Mouse (Mus musculus): Measurements from ENCODE around the gene Prkg1. TPM values are rescaled to one million over a fixed set of nuclear protein-coding genes. Genes with fewer than 3 reads are reported as not detected.
A peak's percentile ranks its signal among the peaks of the same experiment; 100 is the strongest.

Prkg1 gene
- total RNA-seq (2021), result 10 to 100 TPM; 24.6 to 25.7 TPM
- long read RNA-seq, experiment 1, partial matches to known transcripts, result 0 of 23 reads
- long read RNA-seq, experiment 1, other reads (novel, unspliced or antisense), result 23 of 23 reads
- long read RNA-seq, experiment 2, partial matches to known transcripts, result 4 of 29 reads
- long read RNA-seq, experiment 2, other reads (novel, unspliced or antisense), result 25 of 29 reads

- TF ChIP-seq CTCF (conservative IDR thresholded peaks at IDR 0.05), result no peak
- Histone ChIP-seq H3K27ac (peak within 1 kb of the TSS; percentile 28), H3K4me3 (peak within 1 kb of the TSS; percentile 53)
- peak in 1 of 2 experiments; percentile 20 for DNase-seq (ENCODE audit: low spot score in 2 of 2)
These were observed at the start of gene Prkg1 for GRCm38 (mm10) chr19:31764801-31765340. Prkg1 (minus strand) TSS chr19:31765033.

GRCm38 (mm10) chr19:31813087-31813486, 48.3 kb upstream of the Prkg1 start:
- no peak for TF ChIP-seq CTCF (conservative IDR thresholded peaks at IDR 0.05)
- Histone ChIP-seq H3K4me3 (no peak overlapping the region), H3K27ac (no peak overlapping the region)
- DNase-seq (ENCODE audit: low spot score in 2 of 2), result no peak

DNA sequence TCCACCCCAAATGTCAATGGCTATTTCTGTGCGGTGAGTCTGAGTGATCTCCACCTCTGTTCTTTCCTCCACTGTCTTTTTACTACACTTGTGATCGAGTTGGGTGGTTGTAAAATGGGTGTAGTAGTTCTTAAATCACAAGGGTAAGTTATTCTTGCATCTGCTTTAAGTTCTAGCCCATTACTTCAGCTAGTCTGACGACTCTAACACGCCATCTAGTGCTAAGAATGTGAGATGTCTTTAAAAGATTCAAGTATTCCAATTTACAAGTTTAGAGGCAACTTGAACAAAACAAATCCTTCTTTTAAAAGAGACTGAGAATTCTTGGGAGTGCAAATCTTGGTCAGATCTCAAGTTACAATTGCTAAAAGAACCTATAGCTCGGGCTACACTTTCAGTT, 46.5 kb upstream of the Prkg1 start:
- TF ChIP-seq CTCF (conservative IDR thresholded peaks at IDR 0.05), result peak; percentile 76
- no peak for DNase-seq (ENCODE audit: low spot score in 2 of 2)
- H3K27ac ChIP-seq, result no peak overlapping the region
- no peak overlapping the region for H3K4me3 ChIP-seq

- DNase-seq (ENCODE audit: low spot score in 2 of 2), result no peak
- no peak for TF ChIP-seq CTCF (conservative IDR thresholded peaks at IDR 0.05)
- H3K4me3 ChIP-seq, result no peak overlapping the region
- H3K27ac ChIP-seq, result no peak overlapping the region
These were observed 40.6 kb upstream of the Prkg1 start for GRCm38 (mm10) chr19:31805391-31805790.

DNA sequence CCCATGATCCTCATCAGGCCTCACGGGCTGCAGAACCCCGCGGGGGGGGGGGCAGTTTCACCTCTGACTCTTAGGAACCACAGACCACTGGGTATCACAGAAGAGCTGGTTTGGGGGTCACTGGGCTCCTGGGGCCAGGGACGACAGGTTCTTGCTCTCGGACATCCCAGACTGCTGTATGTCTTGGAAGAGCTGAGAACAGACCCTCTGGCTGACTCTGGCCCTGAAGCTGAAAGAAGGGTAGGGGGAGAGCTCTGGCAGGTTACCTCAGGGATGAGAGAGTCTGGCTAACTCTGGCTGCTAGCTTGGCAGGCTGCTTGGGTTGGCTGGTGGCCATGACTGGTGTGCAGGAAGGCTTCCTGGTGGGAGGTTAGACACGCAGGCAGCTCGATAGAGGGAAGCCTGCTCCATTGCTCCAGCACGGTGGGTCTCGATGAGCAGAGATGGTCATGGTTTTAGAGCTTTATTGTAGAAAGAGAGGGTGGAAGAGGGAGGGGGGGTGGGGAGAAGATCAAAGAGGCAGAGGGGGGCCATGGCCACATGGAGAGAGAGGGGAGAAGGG, 30.7 kb upstream of the Prkg1 start:
- TF ChIP-seq CTCF (conservative IDR thresholded peaks at IDR 0.05), result no peak
- peak in 1 of 2 experiments; percentile 32 for DNase-seq (ENCODE audit: low spot score in 2 of 2)
- Histone ChIP-seq H3K4me3 (no peak overlapping the region), H3K27ac (no peak overlapping the region)

GRCm38 (mm10) chr19:31791724-31792123, 26.9 kb upstream of the Prkg1 start:
- no peak overlapping the region for H3K27ac ChIP-seq
- no peak for TF ChIP-seq CTCF (conservative IDR thresholded peaks at IDR 0.05)
- no peak for DNase-seq (ENCODE audit: low spot score in 2 of 2)
- H3K4me3 ChIP-seq, result no peak overlapping the region

- TF ChIP-seq CTCF (conservative IDR thresholded peaks at IDR 0.05), result no peak
- H3K27ac ChIP-seq, result no peak overlapping the region
- H3K4me3 ChIP-seq, result no peak overlapping the region
- no peak for DNase-seq (ENCODE audit: low spot score in 2 of 2)
These were observed 16.7 kb upstream of the Prkg1 start for GRCm38 (mm10) chr19:31781521-31782018.

GRCm38 (mm10) chr19:31781077-31781476, 16.2 kb upstream of the Prkg1 start:
- H3K4me3 ChIP-seq, result no peak overlapping the region
- no peak for DNase-seq (ENCODE audit: low spot score in 2 of 2)
- H3K27ac ChIP-seq, result no peak overlapping the region
- no peak for TF ChIP-seq CTCF (conservative IDR thresholded peaks at IDR 0.05)

GRCm38 (mm10) chr19:31780222-31780621, 15.4 kb upstream of the Prkg1 start:
- TF ChIP-seq CTCF (conservative IDR thresholded peaks at IDR 0.05), result no peak

DNA sequence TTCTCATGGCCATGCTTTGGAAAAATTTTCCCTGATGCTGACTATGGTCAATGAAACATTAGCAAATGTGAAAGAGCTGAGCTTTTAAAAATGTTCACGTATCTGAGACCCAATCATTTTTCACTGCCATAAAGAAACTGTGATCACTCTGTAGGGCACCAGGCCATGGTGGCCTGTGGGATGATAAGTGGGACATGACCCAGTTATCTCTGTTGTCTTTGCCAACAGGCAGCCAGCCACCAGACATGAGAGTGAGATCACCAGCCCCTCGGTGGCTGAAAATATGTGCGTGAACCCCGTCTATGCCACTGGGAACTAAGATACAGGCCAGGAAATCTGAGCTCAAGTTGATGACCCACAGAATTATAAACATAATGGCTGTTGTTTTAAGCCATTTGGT, 14.2 kb upstream of the Prkg1 start:
- Histone ChIP-seq H3K4me3 (no peak overlapping the region), H3K27ac (no peak overlapping the region)
- TF ChIP-seq CTCF (conservative IDR thresholded peaks at IDR 0.05), result no peak
- DNase-seq (ENCODE audit: low spot score in 2 of 2), result no peak

More at GRCm38 (mm10) chr19:31780222-31780621, 15.4 kb upstream of the Prkg1 start:
- no peak for DNase-seq (ENCODE audit: low spot score in 2 of 2)
- Histone ChIP-seq H3K27ac (no peak overlapping the region), H3K4me3 (no peak overlapping the region)

DNA sequence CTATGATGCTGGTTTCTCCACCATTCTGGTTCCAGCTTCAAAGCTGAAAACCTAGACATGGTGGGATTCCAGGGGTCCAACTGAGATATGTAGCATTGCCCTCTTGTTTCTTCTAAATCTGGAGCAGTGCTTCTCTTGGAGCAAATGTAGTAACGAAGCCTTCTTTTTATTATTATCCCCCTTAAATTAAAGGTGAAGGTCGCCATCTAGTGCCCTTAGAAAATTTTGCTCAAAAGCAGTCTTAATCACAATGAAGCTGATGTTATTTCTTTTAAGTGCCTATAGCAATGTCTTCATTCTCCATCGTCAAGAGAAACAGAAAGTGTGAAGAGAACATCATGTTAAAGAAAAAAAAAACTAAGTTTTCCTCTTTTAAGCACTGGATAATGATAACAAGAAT, 2.2 kb upstream of the Prkg1 start:
- Histone ChIP-seq H3K4me3 (no peak overlapping the region), H3K27ac (no peak overlapping the region)
- DNase-seq (ENCODE audit: low spot score in 2 of 2), result peak in 1 of 2 experiments; percentile 7
- TF ChIP-seq CTCF (conservative IDR thresholded peaks at IDR 0.05), result peak; percentile 71

GRCm38 (mm10) chr19:31765451-31765850, 618 bp upstream of the Prkg1 start:
- TF ChIP-seq CTCF (conservative IDR thresholded peaks at IDR 0.05), result no peak
- no peak for DNase-seq (ENCODE audit: low spot score in 2 of 2)
- Histone ChIP-seq H3K27ac (no peak overlapping the region), H3K4me3 (no peak overlapping the region)

DNA sequence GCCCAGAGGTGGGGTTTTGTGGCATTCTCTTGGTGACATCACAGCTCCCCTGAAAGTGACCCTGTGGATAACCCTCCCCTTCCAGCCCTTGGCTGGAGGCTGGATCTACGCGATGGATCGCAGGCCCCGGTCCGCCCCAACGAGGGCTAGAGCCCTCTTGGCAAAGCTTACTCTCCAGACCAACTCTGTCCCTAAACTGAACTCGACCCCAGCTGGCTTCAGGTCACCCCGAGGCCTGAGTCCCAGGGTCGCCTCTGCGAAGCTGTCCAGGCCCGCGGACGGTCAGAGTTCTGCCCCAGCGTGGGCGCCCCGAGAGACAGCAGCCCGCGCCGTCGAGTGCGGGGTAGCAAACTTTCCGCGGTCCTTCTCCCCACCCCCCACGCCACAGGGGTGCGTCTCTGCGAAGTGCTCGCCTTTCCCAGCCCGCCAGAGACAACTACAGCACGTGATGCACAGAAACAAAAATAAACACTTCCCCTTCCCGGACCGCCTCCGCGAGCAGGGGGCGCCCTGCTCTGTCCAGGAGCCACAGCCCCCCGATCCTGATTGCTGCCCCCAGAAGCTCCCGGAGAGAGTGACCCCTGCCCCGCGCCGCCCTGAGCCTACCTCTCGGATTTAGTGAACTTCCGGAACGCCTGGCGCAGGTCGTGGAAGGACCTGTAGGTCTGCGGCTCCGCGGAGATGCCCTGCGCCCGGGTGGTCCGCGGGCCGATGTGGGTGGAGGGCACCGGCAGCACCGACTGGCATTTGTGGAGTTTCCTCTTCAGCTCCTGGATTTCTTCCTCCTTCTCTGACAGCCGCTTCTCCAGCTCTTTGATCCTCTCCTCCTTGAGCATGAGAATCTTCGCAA, 657 bp downstream of the Prkg1 start:
- DNase-seq (ENCODE audit: low spot score in 2 of 2), result no peak
- Histone ChIP-seq H3K27ac (peak overlapping the region; percentile 28), H3K4me3 (peak overlapping the region; percentile 53)
- TF ChIP-seq CTCF (conservative IDR thresholded peaks at IDR 0.05), result peak; percentile 22
